Mouse (Mus musculus): ENCODE data around the gene Sorbs1.

Gene Sorbs1

GRCm38 (mm10) chr19:40514376-40514775 is 797 bp upstream of the Sorbs1 start:
- DNase-seq (ENCODE audit: low read depth in 2 of 2, low spot score in 2 of 2) = no peak

DNA sequence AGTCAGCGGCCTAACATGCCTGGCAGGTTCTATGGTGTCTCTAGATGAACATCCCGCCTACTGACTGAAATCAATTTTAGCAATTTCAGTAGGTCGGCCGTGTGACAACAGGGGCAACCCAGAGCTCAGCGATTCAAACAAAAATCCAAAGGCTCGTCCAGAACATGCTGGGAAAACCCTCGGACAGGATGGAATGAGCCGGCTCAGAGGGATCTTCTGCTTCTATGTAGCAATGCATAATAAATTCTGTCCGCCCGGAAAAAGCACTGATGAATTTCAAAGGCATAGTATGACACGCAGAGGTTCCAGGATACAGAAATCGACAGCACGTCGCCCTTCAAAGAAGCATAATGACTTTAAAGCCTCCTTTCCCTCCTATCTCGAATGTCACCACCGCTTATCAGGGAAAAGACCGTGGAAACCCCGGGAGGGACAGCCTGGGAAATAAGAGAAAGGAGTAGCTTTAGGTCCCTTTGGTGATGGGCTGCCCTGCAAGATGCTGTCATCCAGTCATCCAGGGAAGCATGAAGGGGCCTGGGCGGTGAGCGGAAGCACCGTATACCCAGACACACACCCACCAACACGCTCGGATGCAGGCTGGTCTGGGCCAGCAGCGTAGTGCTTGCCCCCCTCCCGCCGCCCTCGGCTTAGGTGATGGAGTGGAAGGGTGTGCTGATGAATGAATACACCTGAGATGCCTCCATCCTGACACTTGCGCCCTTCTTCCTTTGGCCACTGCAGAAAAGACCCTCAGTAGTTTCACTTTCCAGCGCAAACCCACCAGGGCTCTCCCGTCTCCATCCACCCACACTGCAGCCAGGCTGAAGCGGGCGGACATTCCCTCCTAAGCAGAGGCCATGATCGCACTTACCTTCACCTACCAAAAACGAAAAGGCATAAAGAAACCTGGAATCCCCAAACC is 818 bp downstream of the Sorbs1 start:
- peak; percentile 29 to 47 for DNase-seq (ENCODE audit: low read depth in 2 of 2, low spot score in 2 of 2)

GRCm38 (mm10) chr19:40511679-40512309 is 1.8 kb downstream of the Sorbs1 start:
- no peak for DNase-seq (ENCODE audit: low read depth in 2 of 2, low spot score in 2 of 2)

DNA sequence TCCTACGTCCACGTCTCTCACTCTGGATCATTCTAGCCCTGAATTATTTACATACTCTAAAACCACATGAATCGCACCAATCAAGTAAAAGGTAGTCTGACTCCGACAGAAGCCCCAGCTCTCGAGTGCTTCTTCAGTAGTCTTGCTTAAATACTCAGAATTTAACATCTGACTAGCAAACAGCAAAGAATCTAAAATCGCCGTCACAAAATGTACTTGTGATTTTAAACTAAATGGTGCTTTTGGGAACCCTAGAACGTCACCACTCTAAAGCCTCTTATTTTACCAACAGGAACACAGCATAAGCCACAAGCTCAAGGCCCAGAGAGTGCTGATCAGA is 2.5 kb downstream of the Sorbs1 start:
- DNase-seq (ENCODE audit: low read depth in 2 of 2, low spot score in 2 of 2) = no peak

GRCm38 (mm10) chr19:40510387-40511099 is 3.0 kb downstream of the Sorbs1 start:
- no peak for DNase-seq (ENCODE audit: low read depth in 2 of 2, low spot score in 2 of 2)

- no peak for DNase-seq (ENCODE audit: low read depth in 2 of 2, low spot score in 2 of 2)
Observed at GRCm38 (mm10) chr19:40509274-40509673, 4.3 kb downstream of the Sorbs1 start.

DNA sequence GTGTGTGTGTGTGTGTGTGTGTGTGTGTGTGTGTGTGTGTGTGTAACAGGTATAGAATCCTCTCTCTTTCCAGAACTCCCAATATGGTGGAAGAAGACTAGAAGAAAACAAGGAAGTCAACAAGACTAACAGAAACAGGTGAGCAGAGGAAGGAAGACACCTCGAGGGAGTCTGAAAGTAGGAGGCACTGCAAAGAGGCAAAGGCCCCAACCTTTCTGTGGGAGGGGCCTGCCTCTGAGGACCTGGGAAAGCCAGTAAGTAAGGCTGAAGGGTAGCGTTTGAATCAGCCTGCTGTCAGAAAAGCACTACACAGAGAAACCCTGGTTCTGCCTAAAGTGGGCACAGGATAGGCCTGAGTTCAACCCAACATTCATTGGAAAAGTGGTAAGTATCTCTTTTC is 4.7 kb downstream of the Sorbs1 start:
- peak in 1 of 2 experiments; percentile 19 for DNase-seq (ENCODE audit: low read depth in 2 of 2, low spot score in 2 of 2)

GRCm38 (mm10) chr19:40506965-40507364 is 6.6 kb downstream of the Sorbs1 start:
- DNase-seq (ENCODE audit: low read depth in 2 of 2, low spot score in 2 of 2) = no peak

DNA sequence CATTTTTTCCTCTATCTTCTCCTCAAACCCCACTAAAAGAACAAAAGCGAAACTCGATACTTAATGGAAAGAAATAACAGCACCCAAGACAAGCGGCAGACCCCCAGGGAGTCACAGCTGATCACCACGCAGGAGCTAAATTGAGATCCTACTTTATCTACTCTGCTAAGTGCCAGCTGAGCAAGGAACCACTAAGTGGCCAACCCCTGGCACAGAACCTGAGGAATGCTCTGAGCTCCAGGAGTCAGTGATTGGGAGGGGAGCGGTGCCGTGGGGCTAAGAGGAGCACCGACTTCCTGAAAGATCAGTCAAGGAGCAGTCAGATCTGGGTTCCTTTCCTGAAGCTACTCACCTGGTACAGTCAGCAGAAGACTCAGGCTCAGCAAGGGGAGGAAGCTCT is 9.2 kb downstream of the Sorbs1 start:
- DNase-seq (ENCODE audit: low read depth in 2 of 2, low spot score in 2 of 2) = no peak

- DNase-seq (ENCODE audit: low read depth in 2 of 2, low spot score in 2 of 2) = no peak
Observed at GRCm38 (mm10) chr19:40499940-40500737, 13.4 kb downstream of the Sorbs1 start.

DNA sequence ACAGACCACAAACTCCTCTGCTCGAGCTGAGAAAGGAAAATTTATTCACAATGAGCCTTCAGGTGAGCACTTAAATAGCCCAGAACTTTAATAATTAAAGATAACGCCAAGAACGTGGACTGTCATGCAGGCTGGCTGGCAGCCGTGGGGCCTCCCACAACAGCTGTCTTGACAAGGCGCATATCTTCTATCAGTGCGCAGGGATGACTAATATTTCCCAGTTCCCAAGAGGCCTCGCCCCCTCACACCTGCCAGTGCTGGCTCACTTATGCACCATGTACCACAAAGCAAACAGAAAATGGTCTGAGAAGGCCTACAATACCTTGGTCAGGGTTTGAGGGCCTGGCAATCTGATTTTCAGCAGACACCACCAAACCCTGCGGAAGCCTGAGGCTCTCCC is 14.4 kb downstream of the Sorbs1 start:
- DNase-seq (ENCODE audit: low read depth in 2 of 2, low spot score in 2 of 2) = no peak

DNA sequence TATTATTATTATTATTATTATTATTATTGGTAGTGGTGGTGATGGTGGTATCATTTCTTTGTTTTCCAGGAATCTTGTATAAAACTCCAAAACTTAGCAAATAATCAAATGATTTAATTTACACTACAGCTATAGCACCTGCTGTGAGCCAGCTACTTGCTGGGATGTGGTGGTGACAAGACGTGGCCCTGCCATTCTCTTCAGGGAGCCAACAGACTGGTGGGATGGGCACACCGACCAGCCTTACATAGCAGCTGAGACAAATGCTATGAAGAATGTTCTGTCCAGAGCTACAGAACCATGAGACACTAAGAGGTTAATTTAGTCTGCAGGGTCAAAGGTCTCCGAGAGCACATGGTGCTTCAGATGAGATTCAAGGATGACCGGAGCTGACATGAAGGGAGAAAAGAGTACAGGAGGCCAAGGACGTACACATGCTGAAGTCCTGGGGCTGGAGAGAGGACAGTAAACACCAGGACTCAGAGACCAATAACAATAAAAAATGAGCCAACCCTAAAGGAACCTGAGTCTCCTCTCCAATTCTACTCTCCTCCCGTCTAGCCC is 15.3 kb downstream of the Sorbs1 start:
- DNase-seq (ENCODE audit: low read depth in 2 of 2, low spot score in 2 of 2) = no peak

DNA sequence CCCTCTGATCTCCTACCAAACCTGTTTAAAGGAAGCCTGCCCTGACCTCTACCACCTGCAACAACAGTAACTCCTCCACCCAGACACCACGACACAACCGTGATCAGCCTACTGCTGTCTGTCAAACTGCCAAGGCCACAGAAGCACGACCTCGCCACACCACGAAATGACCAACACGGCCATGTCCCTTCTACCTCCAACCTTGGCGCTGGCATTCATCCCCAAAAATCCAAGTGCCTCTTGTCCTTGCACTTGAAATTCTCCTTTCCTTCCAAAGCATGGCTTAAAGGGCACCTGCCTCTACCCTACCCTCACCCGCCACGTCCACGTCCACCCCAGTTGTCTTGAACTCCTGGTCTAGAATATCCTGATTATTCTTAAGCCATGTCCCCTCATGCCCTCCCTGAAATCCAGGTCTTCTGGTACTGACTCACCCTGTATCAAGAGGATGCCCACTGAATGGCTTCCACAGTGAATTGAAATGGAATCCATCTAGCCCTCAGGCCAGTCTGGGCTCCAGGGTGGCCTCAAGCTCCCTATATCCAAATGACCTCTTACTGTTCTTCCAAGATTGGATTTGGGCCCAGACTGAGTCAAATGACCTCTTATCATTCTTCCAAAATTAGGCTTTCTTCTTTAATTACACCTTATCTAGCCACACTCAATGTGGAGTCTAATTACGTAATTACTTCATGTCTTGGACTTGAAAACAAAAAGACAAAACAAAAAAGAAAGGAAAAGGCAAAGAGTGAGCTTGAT is 16.9 kb downstream of the Sorbs1 start:
- no peak for DNase-seq (ENCODE audit: low read depth in 2 of 2, low spot score in 2 of 2)

DNA sequence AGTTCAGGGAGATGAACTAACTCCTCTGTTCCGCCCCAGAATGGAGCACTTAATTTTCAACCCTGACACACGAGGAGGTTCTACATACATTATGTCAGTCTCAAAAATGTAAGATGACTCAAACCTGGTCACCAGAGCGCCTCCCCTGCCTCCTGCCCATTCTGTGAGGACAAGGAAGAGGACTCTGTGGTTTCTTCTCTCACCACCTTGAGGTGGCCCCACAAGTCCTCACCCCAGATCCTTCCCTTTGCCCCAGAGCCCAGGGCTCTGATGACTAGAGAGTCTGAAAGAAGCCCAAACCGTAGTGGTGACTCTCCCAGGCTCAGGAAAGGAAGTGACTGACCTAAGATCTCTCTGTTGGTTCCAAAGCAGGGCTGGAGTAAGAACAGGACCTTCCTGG is 17.5 kb downstream of the Sorbs1 start:
- no peak for DNase-seq (ENCODE audit: low read depth in 2 of 2, low spot score in 2 of 2)

GRCm38 (mm10) chr19:40492902-40493301 is 20.7 kb downstream of the Sorbs1 start:
- DNase-seq (ENCODE audit: low read depth in 2 of 2, low spot score in 2 of 2) = no peak

GRCm38 (mm10) chr19:40491442-40491841 is 22.1 kb downstream of the Sorbs1 start:
- DNase-seq (ENCODE audit: low read depth in 2 of 2, low spot score in 2 of 2) = no peak

DNA sequence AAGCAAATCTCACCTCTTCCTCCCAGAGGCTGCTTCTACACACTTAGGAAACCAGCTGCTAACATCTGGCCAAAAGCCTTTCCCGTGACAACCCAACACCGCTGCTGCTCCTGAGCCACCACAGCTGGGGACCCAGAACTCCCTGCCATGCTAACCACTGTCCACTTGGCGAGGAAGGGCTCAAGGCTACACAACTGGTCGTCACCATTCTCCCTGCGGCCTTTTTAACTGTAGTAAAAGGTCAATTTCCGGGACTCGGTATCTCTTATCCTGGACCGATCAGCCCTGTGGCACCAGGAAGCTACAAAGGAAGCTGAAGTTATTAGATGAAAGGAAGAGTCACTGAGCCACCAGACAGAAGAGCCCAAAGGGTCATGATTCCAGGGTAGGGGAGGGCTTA is 22.8 kb downstream of the Sorbs1 start:
- no peak for DNase-seq (ENCODE audit: low read depth in 2 of 2, low spot score in 2 of 2)

- no peak for DNase-seq (ENCODE audit: low read depth in 2 of 2, low spot score in 2 of 2)
Observed at GRCm38 (mm10) chr19:40489633-40490032, 23.9 kb downstream of the Sorbs1 start.

DNA sequence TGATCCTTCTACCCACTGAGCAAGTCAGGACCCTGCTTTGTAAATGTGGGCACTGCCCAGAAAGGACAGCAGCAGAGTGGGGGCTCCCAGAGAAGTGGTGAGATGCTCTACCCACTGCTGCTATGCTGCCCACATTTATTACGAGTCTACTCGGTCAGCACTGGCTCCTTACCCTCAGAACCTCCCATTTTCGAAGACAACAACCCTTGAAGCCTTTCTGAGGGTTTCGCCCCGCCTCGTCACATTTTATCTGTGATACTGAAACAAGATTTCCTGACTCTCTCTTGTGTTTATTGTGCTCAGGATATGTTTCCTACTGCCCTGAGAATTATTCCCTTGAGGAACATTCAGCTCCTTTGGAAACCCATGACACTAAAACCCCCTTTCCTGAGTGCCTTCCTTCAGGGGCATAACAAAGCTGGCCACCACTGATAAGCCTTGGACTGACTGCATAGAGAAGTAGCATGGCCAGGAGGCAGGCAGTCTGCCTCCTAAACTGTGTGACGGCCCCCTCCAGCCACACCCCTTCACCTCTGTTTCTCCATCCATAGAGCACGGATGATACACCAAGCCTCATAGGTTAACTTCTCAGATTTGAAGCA is 24.6 kb downstream of the Sorbs1 start:
- DNase-seq (ENCODE audit: low read depth in 2 of 2, low spot score in 2 of 2) = no peak

DNA sequence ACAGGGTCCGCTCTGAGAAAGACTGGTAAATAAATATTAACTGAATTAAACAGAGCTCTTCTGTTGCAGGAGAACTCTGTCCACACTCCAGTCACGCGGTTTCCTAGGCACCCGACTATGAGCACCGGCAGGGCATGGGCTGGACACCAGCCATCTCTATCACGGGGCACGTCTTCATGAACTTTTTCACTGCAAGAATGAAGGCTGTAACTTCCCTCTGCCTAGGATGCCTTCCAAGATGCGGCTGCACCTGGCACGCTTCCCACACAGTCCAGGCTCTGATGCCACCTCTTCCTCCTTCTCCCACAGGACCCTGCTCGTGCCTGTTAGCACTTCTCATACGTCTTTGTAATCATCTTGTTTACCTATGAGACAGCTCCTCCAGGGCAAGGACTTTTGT is 26.0 kb downstream of the Sorbs1 start:
- no peak for DNase-seq (ENCODE audit: low read depth in 2 of 2, low spot score in 2 of 2)

All from CD8-positive naive resting alpha-beta T cell, adult 2 months (primary cell).